Mouse (Mus musculus) C2C12 (cell line): ENCODE measurements at regions not wholly inside any gene's neighbourhood (a gene's known extent, or its start where the extent isn't known, plus 50 kb on each side); places are given as distances from the start of the nearest gene placed in this dataset.

Source experiments
- CTCF ChIP-seq: IDR thresholded peaks from one replicate; pipeline ENCODE4 v1.5.1; 2011; ENCODE audit not compliant: control insufficient read depth, insufficient read depth, insufficient read length
- MAX ChIP-seq: IDR thresholded peaks from one replicate; pipeline ENCODE4 v1.6.1; 2011; ENCODE audit warnings: mild to moderate bottlenecking, control low read depth
- USF1 ChIP-seq: IDR thresholded peaks from one replicate; pipeline ENCODE4 v1.6.1; 2011; ENCODE audit warnings: low read depth, mild to moderate bottlenecking, control low read depth, moderate library complexity

GRCm38 (mm10) chr16:86244191-86244590 is 342.6 kb upstream of the Adamts5 start:
- no peak for TF ChIP-seq CTCF
- no peak for TF ChIP-seq USF1
- TF ChIP-seq MAX = no peak
